Mouse (Mus musculus) hematopoietic stem cell, adult 5-6 weeks (primary cell): ENCODE measurements around the gene Gm21883. TPM values are rescaled to one million over a fixed set of nuclear protein-coding genes. Genes with fewer than 3 reads are reported as not detected.
"Not testable (repeated sequence)": the region's sequence is repeated elsewhere in the genome, so short reads cannot be mapped to it uniquely, and the experiment has no call there.

Source experiments
- ATAC-seq, 2 experiments: fragments of 125-278 bp in 1 of 2; replicated peaks in 1 of 2; 2 replicates each; pipeline ENCODE4 v1.8.0; 2016 to 2017; ENCODE audit warnings: inconsistent platforms in 2 of 2, mild to moderate bottlenecking in 2 of 2, moderate number of reproducible peaks in 2 of 2, low read depth in 1 of 2, moderate TSS enrichment in 1 of 2; ENCODE audit not compliant: low FRiP score in 2 of 2, poor library complexity in 2 of 2, severe bottlenecking in 2 of 2, insufficient read depth in 1 of 2, low TSS enrichment in 1 of 2
- total RNA-seq: library from RNA; stranded (forward); fragments of 172-1452, 232-1000 nt; gene quantifications from 2 replicates; pipeline ENCODE4 v1.2.3, GENCODE M21; 2017

The Gm21883 gene
- total RNA-seq = not detected in 2 replicates

DNA sequence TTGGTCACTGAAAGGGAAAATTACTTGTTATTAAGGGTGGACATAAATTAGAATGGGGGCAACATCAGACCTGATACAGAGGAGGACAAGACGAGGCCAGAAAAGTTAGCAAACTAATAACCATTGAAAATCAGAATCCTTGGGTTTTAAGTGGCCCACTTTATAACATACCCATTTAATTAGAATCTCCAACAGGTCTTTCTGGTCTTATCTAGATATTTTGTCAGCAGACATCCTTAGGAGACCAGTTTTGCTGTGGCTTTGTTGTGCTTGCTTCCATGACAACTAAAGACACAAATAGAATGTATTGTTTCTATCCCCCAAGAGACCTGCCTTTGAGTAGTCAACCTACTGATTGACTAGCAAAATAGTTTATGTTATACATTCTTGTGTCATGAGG is at the start of gene Gm21883:
Gene Gm21883 (minus strand): TSS at position 101 of the 400 bp plus-strand sequence.
- not testable (repeated sequence) for ATAC-seq

DNA sequence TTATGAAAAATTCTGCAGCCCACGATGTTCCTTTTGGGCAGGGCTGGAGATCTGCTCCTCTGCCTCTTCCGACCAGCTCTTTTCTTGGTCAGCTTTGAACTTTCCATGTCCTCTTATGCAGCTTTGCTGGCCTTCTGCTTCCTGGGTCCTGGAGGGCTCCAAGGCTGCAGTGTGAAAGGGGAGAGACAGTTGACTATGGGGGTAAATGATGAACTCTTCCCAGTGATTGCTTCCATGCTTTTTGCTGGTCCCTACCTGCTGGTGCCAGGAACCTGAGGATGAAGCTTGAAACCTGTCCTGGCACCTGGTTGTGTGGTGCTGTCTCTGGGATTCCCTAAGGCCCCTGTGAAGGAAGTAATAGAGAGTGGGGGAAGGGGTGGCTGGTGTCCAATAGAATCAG is 44.7 kb upstream of the Gm21883 start, which contains the start of gene Spin2e:
Gene Spin2e (minus strand): TSS at position 101 of the 400 bp plus-strand sequence.
- not testable (repeated sequence) for ATAC-seq

Other genes starting within 250 kb of the Gm21883 start
- gene Btbd35f26, start 237.8 kb downstream of the Gm21883 start, total RNA-seq = not detected in 2 replicates
- gene Btbd35f19, start 190.4 kb downstream of the Gm21883 start, total RNA-seq = not detected in 2 replicates
- not detected in 2 replicates for gene Spin2e, start 44.6 kb upstream of the Gm21883 start, total RNA-seq
- gene Btbd35f25, start 142.9 kb upstream of the Gm21883 start, total RNA-seq = not detected in 2 replicates